Mouse (Mus musculus) MEL (cell line): ENCODE results near the gene Nop16. TPM values are rescaled to one million over a fixed set of nuclear protein-coding genes. Genes with fewer than 3 reads are reported as not detected.

Experiments
- DNase-seq: peaks from one replicate; pipeline ENCODE4 v3.0.0; 2011; ENCODE audit warnings: low read depth, low spot score
- H3K27ac ChIP-seq: 2 replicates; pipeline ENCODE4 v1.5.1; 2012; ENCODE audit warnings: low read depth, mild to moderate bottlenecking, control low read depth, low read length, moderate library complexity; ENCODE audit not compliant: control insufficient read depth
- H3K27me3 ChIP-seq, 2 experiments: fragments of 150-350 bp in 1 of 2; sonication (generic) in 1 of 2; 2 replicates each; pipeline ENCODE4 v1.6.1; 2012; ENCODE audit warnings: low read length in 2 of 2, mild to moderate bottlenecking in 2 of 2, improper control_type of control experiment in 1 of 2, moderate library complexity in 1 of 2; ENCODE audit not compliant: insufficient read depth in 2 of 2, control insufficient read depth in 1 of 2
- H3K36me3 ChIP-seq, 2 experiments: 2 replicates each; pipeline ENCODE4 v1.6.1; 2012 to 2014; ENCODE audit warnings: low read length in 2 of 2, improper control_type of control experiment in 1 of 2, inconsistent platforms in 1 of 2, mild to moderate bottlenecking in 1 of 2; ENCODE audit not compliant: insufficient read depth in 2 of 2, control insufficient read depth in 1 of 2
- H3K4me1 ChIP-seq, 2 experiments: fragments of 150-350 bp in 1 of 2; sonication (generic) in 1 of 2; 2 replicates each; pipeline ENCODE4 v1.6.1; 2012; ENCODE audit warnings: low read length in 2 of 2, improper control_type of control experiment in 1 of 2, mild to moderate bottlenecking in 1 of 2; ENCODE audit not compliant: insufficient read depth in 2 of 2, control insufficient read depth in 1 of 2
- H3K4me3 ChIP-seq, 2 experiments: fragments of 150-350 bp in 1 of 2; sonication (generic) in 1 of 2; 2 replicates each; pipeline ENCODE4 v1.5.1; 2012; ENCODE audit warnings: low read depth in 2 of 2, low read length in 2 of 2, mild to moderate bottlenecking in 2 of 2, moderate library complexity in 2 of 2, control low read depth in 1 of 2, improper control_type of control experiment in 1 of 2; ENCODE audit not compliant: control insufficient read depth in 1 of 2, insufficient read depth in 1 of 2
- H3K79me2 ChIP-seq: 2 replicates; pipeline ENCODE4 v1.6.1; 2012; ENCODE audit warnings: mild to moderate bottlenecking, low read length, moderate library complexity; ENCODE audit not compliant: control insufficient read depth, poor library complexity, insufficient read depth
- H3K9ac ChIP-seq: 2 replicates; pipeline ENCODE4 v1.6.1; 2012; ENCODE audit warnings: low read depth, mild to moderate bottlenecking, control low read depth, low read length, moderate library complexity; ENCODE audit not compliant: control insufficient read depth, poor library complexity, severe bottlenecking
- H3K9me3 ChIP-seq: fragments of 150-350 bp; sonication (generic); replicated peaks from 2 replicates; pipeline ENCODE4 v1.6.1; 2012; ENCODE audit warnings: mild to moderate bottlenecking, low read length, improper control_type of control experiment, moderate library complexity; ENCODE audit not compliant: insufficient read depth
- CHD1 ChIP-seq: IDR thresholded peaks from 2 replicates; pipeline ENCODE4 v1.6.1; 2012; ENCODE audit warnings: low read depth, mild to moderate bottlenecking, inconsistent platforms, low read length, improper control_type of control experiment
- CTCF ChIP-seq, 3 experiments: IDR thresholded peaks in 2 of 3; conservative IDR thresholded peaks in 1 of 3; 2 replicates each; pipeline ENCODE4 v1.5.1; 2011 to 2012; ENCODE audit warnings: low read length in 3 of 3, low read depth in 2 of 3, mild to moderate bottlenecking in 2 of 3, improper control_type of control experiment in 1 of 3, inconsistent platforms in 1 of 3, mixed read lengths in 1 of 3, moderate library complexity in 1 of 3; ENCODE audit not compliant: control insufficient read depth in 1 of 3, insufficient read depth in 1 of 3, poor library complexity in 1 of 3, severe bottlenecking in 1 of 3
- E2F4 ChIP-seq: IDR thresholded peaks from 2 replicates; pipeline ENCODE4 v1.6.1; 2011; ENCODE audit warnings: low read depth, low read length, improper control_type of control experiment, borderline replicate concordance
- ELF1 ChIP-seq: IDR thresholded peaks from 2 replicates; pipeline ENCODE4 v1.6.1; 2014; ENCODE audit warnings: low read depth, mild to moderate bottlenecking, inconsistent platforms, low read length, improper control_type of control experiment, moderate library complexity
- EP300 ChIP-seq, 2 experiments: IDR thresholded peaks; 2 replicates each; pipeline ENCODE4 v1.6.1; 2011; ENCODE audit warnings: improper control_type of control experiment in 2 of 2, low read length in 2 of 2, low read depth in 1 of 2, mild to moderate bottlenecking in 1 of 2
- GABPA ChIP-seq: IDR thresholded peaks from 2 replicates; pipeline ENCODE4 v1.6.1; 2012; ENCODE audit warnings: low read depth, mild to moderate bottlenecking, inconsistent platforms, low read length, improper control_type of control experiment, moderate library complexity
- HCFC1 ChIP-seq: IDR thresholded peaks from 2 replicates; pipeline ENCODE4 v1.6.1; 2012; ENCODE audit warnings: low read depth, mild to moderate bottlenecking, inconsistent platforms, low read length, improper control_type of control experiment, moderate library complexity
- JUND ChIP-seq: IDR thresholded peaks from 2 replicates; pipeline ENCODE4 v1.6.1; 2011; ENCODE audit warnings: low read depth, mild to moderate bottlenecking, improper control_type of control experiment, low read length
- MEF2A ChIP-seq: IDR thresholded peaks from 2 replicates; pipeline ENCODE4 v1.6.1; 2014; ENCODE audit warnings: low read depth, mild to moderate bottlenecking, inconsistent platforms, low read length, improper control_type of control experiment; ENCODE audit not compliant: poor library complexity, insufficient replicate concordance, severe bottlenecking; ENCODE audit errors: extremely low read depth
- MYC ChIP-seq: IDR thresholded peaks from 2 replicates; pipeline ENCODE4 v1.6.1; 2011; ENCODE audit warnings: low read depth, mild to moderate bottlenecking, low read length, improper control_type of control experiment, moderate library complexity
- NRF1 ChIP-seq: IDR thresholded peaks from 2 replicates; pipeline ENCODE4 v1.6.1; 2014; ENCODE audit warnings: low read depth, mild to moderate bottlenecking, inconsistent platforms, low read length, improper control_type of control experiment, moderate library complexity; ENCODE audit not compliant: poor library complexity, insufficient read depth, severe bottlenecking
- POLR2A ChIP-seq, 2 experiments: IDR thresholded peaks; 2 replicates each; pipeline ENCODE4 v1.6.1; 2011 to 2012; ENCODE audit warnings: low read length in 2 of 2, mild to moderate bottlenecking in 2 of 2, control low read depth in 1 of 2, improper control_type of control experiment in 1 of 2, low read depth in 1 of 2, moderate library complexity in 1 of 2; ENCODE audit not compliant: control insufficient read depth in 1 of 2, insufficient read depth in 1 of 2, poor library complexity in 1 of 2
- SMC3 ChIP-seq: IDR thresholded peaks from 2 replicates; pipeline ENCODE4 v1.6.1; 2011; ENCODE audit warnings: low read depth, low read length, improper control_type of control experiment
- TBP ChIP-seq: IDR thresholded peaks from 2 replicates; pipeline ENCODE4 v1.8.0; 2011; ENCODE audit warnings: low read depth, low read length, improper control_type of control experiment
- ZMIZ1 ChIP-seq: IDR thresholded peaks from 2 replicates; pipeline ENCODE4 v1.6.1; 2012; ENCODE audit warnings: low read depth, mild to moderate bottlenecking, inconsistent platforms, low read length, improper control_type of control experiment, moderate library complexity
- polyA plus RNA-seq, 2 experiments: library from polyadenylated mRNA; stranded (reverse) in 1 of 2; unstranded in 1 of 2; fragments of >175 nt in 1 of 2; fragments of >200 nt in 1 of 2; gene quantifications; 2 replicates each; pipeline versions ENCODE4 v1.2.1 to v1.2.4; 2012; ENCODE audit warnings: low replicate concordance in 2 of 2, low read depth in 1 of 2; ENCODE audit not compliant: insufficient read length in 2 of 2, insufficient read depth in 1 of 2, missing spikeins in 1 of 2
- total RNA-seq: library from RNA; depleted of rRNA; stranded (reverse); fragments of 300-350 nt; gene quantifications from 2 replicates; pipeline ENCODE4 v1.2.3, GENCODE M21; 2012

Gene Nop16
- total and polyA plus RNA-seq, 3 experiments, result 131 to 172 TPM; not detected in 1

GRCm38 (mm10) chr13:54565201-54565581 is 24.7 kb downstream of the Nop16 start, which contains the start of gene 4833439L19Rik (continued):
- no peak for TF ChIP-seq JUND

DNA sequence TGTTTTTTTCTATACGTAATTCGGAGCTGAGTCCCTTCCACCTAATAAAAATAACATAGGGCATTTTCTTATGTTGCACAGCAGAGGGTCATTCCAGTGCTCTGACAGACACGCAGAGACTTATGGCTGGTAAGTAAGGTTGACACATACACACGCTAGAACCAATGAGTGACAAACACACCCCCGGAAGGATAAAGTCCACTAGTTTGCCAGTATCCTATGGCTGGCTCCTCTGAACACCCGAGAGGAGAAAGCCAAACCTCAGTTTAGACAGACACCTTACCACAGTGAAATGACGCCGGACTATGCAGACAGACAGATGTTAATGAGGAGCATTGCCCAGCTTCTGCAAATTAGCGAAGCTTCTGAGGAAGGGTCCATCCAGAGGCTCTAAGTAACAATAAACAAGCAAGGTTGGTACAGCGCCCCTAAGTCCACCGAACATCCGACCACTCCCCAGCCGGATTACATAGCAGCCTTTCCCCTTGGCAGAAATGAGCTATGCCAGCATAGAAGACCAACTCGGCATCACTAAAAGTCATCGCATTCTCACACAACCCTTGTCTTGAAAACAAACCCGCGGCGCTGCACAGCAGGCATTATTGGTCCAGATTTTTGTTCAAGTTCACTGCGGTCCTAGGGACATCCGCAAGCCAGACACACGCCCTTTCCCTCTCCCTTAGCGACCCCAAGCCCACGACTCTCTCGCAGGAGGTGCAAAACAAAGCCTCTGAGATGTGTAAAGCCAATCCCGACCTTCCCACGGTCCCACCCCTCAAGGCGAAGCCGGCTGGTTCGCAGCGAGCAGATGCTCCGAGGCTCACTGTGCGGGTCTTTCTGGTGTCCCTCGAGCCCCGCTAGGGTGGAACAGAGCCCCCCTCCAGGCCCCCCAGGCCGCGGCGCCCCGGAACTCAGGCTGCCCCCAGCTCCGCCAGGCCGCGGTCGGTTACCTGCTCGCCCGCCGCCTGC is 25.4 kb downstream of the Nop16 start:
- no peak overlapping the region for H3K27ac ChIP-seq
- no peaks in the 10 kb centered on the region for H3K9me3 ChIP-seq
- peak overlapping the region; percentile 89 for H3K9ac ChIP-seq
- peaks cover 22% of the 10 kb centered on the region for H3K79me2 ChIP-seq
- H3K27me3 ChIP-seq, result no peaks in the 10 kb centered on the region
- H3K36me3 ChIP-seq, result peaks cover 0 to 11% of the 10 kb centered on the region in 2 experiments; a peak in 3 of 4 replicates
- peak; percentile 42 for DNase-seq
- TF ChIP-seq GABPA, result no peak
- no peak for TF ChIP-seq CTCF (IDR thresholded peaks at IDR 0.05 in 2 of 3, conservative IDR thresholded peaks at IDR 0.05 in 1 of 3; ENCODE audit: control insufficient read depth in 1 of 3, insufficient read depth in 1 of 3, low read depth in 2 of 3, low read length in 3 of 3, poor library complexity in 1 of 3, severe bottlenecking in 1 of 3)
- TF ChIP-seq TBP, result no peak
- peak overlapping the region; percentile 61 to 73 for H3K4me3 ChIP-seq
- peaks cover 0 to 13% of the 10 kb centered on the region in 2 experiments; a peak in 2 of 4 replicates for H3K4me1 ChIP-seq

GRCm38 (mm10) chr13:54562562-54562961 is 27.3 kb downstream of the Nop16 start:
- Histone ChIP-seq H3K27me3 (no peaks in the 10 kb centered on the region), H3K9me3 (no peaks in the 10 kb centered on the region), H3K4me3 (no peak overlapping the region), H3K79me2 (peaks cover 22% of the 10 kb centered on the region), H3K9ac (no peak overlapping the region), H3K36me3 (peaks cover 2 to 11% of the 10 kb centered on the region in 2 experiments)
- DNase-seq, result no peak
- TF ChIP-seq POLR2A (IDR thresholded peaks at IDR 0.05; ENCODE audit: control insufficient read depth in 1 of 2, insufficient read depth in 1 of 2, low read depth in 1 of 2, low read length in 2 of 2, poor library complexity in 1 of 2), result no peak
- TF ChIP-seq, all 39 proteins: peak for 0
- H3K27ac ChIP-seq, result no peak overlapping the region
- peaks cover 0 to 13% of the 10 kb centered on the region in 2 experiments; a peak in 2 of 4 replicates for H3K4me1 ChIP-seq

GRCm38 (mm10) chr13:54560608-54561007 is 29.3 kb downstream of the Nop16 start:
- DNase-seq, result no peak
- Histone ChIP-seq H3K9ac (no peak overlapping the region), H3K36me3 (peaks cover 3 to 6% of the 10 kb centered on the region in 2 experiments), H3K4me1 (peaks cover 0 to 8% of the 10 kb centered on the region in 2 experiments; a peak in 2 of 4 replicates), H3K9me3 (no peaks in the 10 kb centered on the region), H3K4me3 (no peak overlapping the region), H3K79me2 (peaks cover 22% of the 10 kb centered on the region), H3K27me3 (no peaks in the 10 kb centered on the region), H3K27ac (no peak overlapping the region)
- TF ChIP-seq ELF1, result no peak
- no peak for TF ChIP-seq CHD1
- TF ChIP-seq E2F4, result no peak
- no peak for TF ChIP-seq MYC
- no peak for TF ChIP-seq SMC3
- no peak for TF ChIP-seq ZMIZ1
- TF ChIP-seq JUND, result no peak
- TF ChIP-seq NRF1, result no peak
- no peak for TF ChIP-seq HCFC1
- no peak for TF ChIP-seq MEF2A
- TF ChIP-seq EP300 (IDR thresholded peaks at IDR 0.05; ENCODE audit: low read depth in 1 of 2, low read length in 2 of 2), result no peak
- TF ChIP-seq CTCF (IDR thresholded peaks at IDR 0.05 in 2 of 3, conservative IDR thresholded peaks at IDR 0.05 in 1 of 3; ENCODE audit: control insufficient read depth in 1 of 3, insufficient read depth in 1 of 3, low read depth in 2 of 3, low read length in 3 of 3, poor library complexity in 1 of 3, severe bottlenecking in 1 of 3), result no peak
